Mouse (Mus musculus): ENCODE results near the gene Sspo. TPM values are rescaled to one million over a fixed set of nuclear protein-coding genes. Genes with fewer than 3 reads are reported as not detected.
A peak's percentile ranks its signal among the peaks of the same experiment; 100 is the strongest.

Gene Sspo
- polyA plus RNA-seq, 1 experiment from 2014 or later, result 0.04 TPM

DNA sequence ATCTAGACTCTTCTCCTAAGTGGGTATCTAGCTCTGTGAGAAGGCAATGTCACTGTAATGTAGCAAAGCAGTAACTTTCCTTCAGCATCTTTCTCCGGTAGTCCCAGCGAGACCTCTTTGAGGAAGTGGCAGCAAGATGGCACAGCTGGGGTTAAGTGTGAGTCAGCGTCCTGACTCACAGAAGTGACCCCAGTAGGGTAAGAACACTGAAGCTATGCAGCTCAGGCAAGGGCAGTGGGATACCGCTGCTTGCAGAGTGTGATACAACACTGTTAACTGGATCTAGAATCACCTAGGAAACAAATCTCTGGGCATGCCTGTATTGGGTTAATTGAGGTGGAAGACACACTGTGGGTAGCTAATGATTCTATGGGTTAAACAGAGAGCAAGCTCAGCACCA lies 88.1 kb downstream of the Sspo start:
- Histone ChIP-seq H3K4me3 (ENCODE audit: low read depth, low read length) (no peak overlapping the region), H3K4me2 (replicated peaks; ENCODE audit: low read depth) (no peak overlapping the region), H3K36me3 (ENCODE audit: control insufficient read depth, insufficient read depth, low read length) (0 out of 2 replicates have a peak, but pooled peaks cover 5% of the 10 kb centered on the region), H3K4me1 (replicated peaks; ENCODE audit: control insufficient read depth, insufficient read depth) (peaks cover 4% of the 10 kb centered on the region; the same call in 1 of the 2 replicates), H3K9me3 (ENCODE audit: control insufficient read depth, low read length) (no peaks in the 10 kb centered on the region), H3K27me3 (ENCODE audit: control insufficient read depth, insufficient read depth, low read length) (no peaks in the 10 kb centered on the region), H3K27ac (replicated peaks) (no peak overlapping the region), H3K9ac (ENCODE audit: low read length) (no peak overlapping the region)
- WGBS, result 60% methylated on average over 4 of the region's 4 CpGs
- DNase-seq (ENCODE audit: low spot score) (no peak), ATAC-seq (ENCODE audit: low FRiP score, low TSS enrichment) (no peak)
- TF ChIP-seq EP300 (optimal IDR thresholded peaks at IDR 0.05) (no peak), CTCF (IDR thresholded peaks at IDR 0.05; ENCODE audit: low read depth) (no peak)

DNA sequence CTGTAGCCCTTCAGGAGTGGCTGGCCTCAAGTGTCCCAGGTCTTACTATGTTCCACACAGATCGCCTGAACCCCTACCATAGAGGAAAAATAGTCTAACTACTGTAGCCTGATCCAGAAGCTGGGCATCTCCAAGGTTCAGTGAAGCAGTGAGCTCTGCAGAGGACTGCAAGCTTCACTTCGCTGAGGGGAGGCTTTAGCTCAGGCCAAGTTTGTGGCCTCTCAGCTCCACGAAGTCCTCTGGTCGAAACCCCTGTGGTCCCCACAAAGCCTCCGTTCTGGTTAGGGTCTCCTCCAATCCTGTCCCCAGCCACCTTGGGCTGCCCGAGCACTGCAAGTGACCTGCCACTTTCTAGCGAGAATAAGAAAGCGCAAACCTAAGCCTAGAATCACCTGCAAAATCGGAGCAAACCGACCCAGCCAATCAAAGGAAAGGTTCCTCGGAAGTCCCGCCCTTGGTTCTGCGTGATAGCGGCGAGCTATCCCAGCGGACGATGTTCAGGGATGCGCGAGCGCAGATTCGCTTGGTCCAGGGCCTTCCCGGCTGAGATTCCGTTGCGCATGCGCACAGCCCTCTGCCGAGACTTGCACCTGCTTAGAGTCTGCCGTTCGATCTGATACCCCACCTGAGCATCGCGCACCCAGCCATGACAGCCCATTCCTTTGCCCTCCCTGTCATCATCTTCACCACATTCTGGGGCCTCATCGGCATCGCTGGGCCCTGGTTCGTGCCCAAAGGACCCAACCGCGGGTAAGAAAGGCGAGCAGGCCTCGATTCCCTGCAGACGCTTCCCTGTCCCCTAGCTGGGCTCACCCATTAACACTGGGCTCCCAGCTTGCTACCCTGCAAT lies 89.3 kb downstream of the Sspo start, which contains the start of gene Atp6v0e2:
Atp6v0e2 (plus strand) TSS at position 511 of the 850 bp plus-strand sequence.
- no peak for TF ChIP-seq EP300 (optimal IDR thresholded peaks at IDR 0.05)
- TF ChIP-seq CTCF (IDR thresholded peaks at IDR 0.05; ENCODE audit: low read depth), result no peak
- peak; percentile 80 for ATAC-seq (ENCODE audit: low FRiP score, low TSS enrichment)

DNA sequence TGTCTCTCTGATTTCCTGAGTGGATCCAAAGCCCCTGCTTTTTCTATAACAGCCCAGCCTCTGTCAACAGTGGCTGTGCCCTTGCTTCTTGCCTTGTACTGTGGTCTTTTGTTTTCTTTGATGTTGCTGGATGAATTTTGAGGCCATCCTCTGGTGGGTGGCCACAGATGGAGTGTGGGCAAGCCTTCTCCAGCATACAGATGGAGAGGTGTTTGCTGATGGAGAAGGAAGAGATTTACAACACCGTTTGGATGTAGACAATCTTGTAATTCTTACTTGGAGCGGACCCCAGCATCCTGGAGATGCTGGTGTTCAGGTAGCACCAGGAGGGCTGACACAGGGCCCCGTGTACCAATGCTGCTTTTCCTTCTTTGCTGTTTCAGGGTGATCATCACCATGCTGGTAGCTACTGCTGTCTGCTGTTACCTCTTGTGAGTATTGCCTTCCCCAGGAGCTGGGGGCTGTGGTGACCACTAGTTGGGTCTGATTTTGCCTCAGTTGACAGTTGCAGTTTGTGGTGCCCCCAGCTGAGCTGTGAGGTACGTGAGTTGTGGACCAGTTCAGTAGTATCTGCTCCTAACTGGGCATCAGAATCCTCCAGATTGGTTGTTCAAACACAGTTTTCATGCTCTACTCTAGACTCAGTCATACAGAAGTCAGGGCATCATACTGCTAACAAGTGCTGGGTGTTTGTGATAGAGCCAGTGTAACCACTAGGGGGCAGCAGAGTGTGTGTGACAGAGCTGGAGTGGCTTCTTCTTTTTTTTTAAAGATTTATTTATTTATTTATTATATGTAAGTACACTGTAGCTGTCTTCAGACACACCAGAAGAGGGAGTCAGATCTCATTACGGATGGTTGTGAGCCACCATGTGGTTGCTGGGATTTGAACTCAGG lies 91.1 kb downstream of the Sspo start:
- DNase-seq (ENCODE audit: low spot score), result peak; percentile 72
- whole genome bisulfite sequencing, result 70% methylated on average over 4 of the region's 5 CpGs
- TF ChIP-seq EP300 (optimal IDR thresholded peaks at IDR 0.05) (no peak), CTCF (IDR thresholded peaks at IDR 0.05; ENCODE audit: low read depth) (peak; percentile 84)

More for the DNA sequence above, 89.3 kb downstream of the Sspo start, which contains the start of gene Atp6v0e2:
- peak within 1 kb of the TSS; percentile 37 for H3K4me3 ChIP-seq (ENCODE audit: low read depth, low read length)
- 0 out of 2 replicates have a peak within 1 kb of the TSS, but pooled peaks have one; percentile 45 for H3K27ac ChIP-seq (replicated peaks)
- peak within 1 kb of the TSS; percentile 73 for H3K4me2 ChIP-seq (replicated peaks; ENCODE audit: low read depth)
- no peaks in the 10 kb centered on the region for H3K27me3 ChIP-seq (ENCODE audit: control insufficient read depth, insufficient read depth, low read length)
- no peaks in the 10 kb centered on the region for H3K9me3 ChIP-seq (ENCODE audit: control insufficient read depth, low read length)
- 0 out of 2 replicates have a peak, but pooled peaks cover 2% of the 10 kb centered on the region for H3K36me3 ChIP-seq (ENCODE audit: control insufficient read depth, insufficient read depth, low read length)
- peak within 1 kb of the TSS; percentile 59 for H3K9ac ChIP-seq (ENCODE audit: low read length)
- H3K4me1 ChIP-seq (replicated peaks; ENCODE audit: control insufficient read depth, insufficient read depth), result peaks cover 4% of the 10 kb centered on the region; the same call in 1 of the 2 replicates
- WGBS, result 8% methylated on average over 38 of the region's 38 CpGs
- DNase-seq (ENCODE audit: low spot score), result peak; percentile 79

GRCm38 (mm10) chr6:48539860-48540259 lies 91.8 kb downstream of the Sspo start:
- DNase-seq (ENCODE audit: low spot score) (no peak), ATAC-seq (ENCODE audit: low FRiP score, low TSS enrichment) (no peak)
- Histone ChIP-seq H3K27me3 (ENCODE audit: control insufficient read depth, insufficient read depth, low read length) (no peaks in the 10 kb centered on the region), H3K4me3 (ENCODE audit: low read depth, low read length) (no peak overlapping the region), H3K27ac (replicated peaks) (no peak overlapping the region), H3K9ac (ENCODE audit: low read length) (no peak overlapping the region), H3K4me1 (replicated peaks; ENCODE audit: control insufficient read depth, insufficient read depth) (peaks cover 4% of the 10 kb centered on the region; the same call in 1 of the 2 replicates), H3K4me2 (replicated peaks; ENCODE audit: low read depth) (no peak overlapping the region), H3K36me3 (ENCODE audit: control insufficient read depth, insufficient read depth, low read length) (no peaks in the 10 kb centered on the region), H3K9me3 (ENCODE audit: control insufficient read depth, low read length) (no peaks in the 10 kb centered on the region)
- TF ChIP-seq EP300 (optimal IDR thresholded peaks at IDR 0.05) (no peak), CTCF (IDR thresholded peaks at IDR 0.05; ENCODE audit: low read depth) (no peak)
- 71% methylated on average over 5 of the region's 5 CpGs for WGBS

More for the DNA sequence above, 91.1 kb downstream of the Sspo start:
- no peak overlapping the region for H3K9ac ChIP-seq (ENCODE audit: low read length)
- no peak overlapping the region for H3K27ac ChIP-seq (replicated peaks)
- no peaks in the 10 kb centered on the region for H3K9me3 ChIP-seq (ENCODE audit: control insufficient read depth, low read length)
- no peaks in the 10 kb centered on the region for H3K36me3 ChIP-seq (ENCODE audit: control insufficient read depth, insufficient read depth, low read length)
- H3K4me2 ChIP-seq (replicated peaks; ENCODE audit: low read depth), result no peak overlapping the region
- H3K27me3 ChIP-seq (ENCODE audit: control insufficient read depth, insufficient read depth, low read length), result no peaks in the 10 kb centered on the region
- peaks cover 4% of the 10 kb centered on the region; the same call in 1 of the 2 replicates for H3K4me1 ChIP-seq (replicated peaks; ENCODE audit: control insufficient read depth, insufficient read depth)
- peak; percentile 22; the same call in 1 of the 2 replicates for ATAC-seq (ENCODE audit: low FRiP score, low TSS enrichment)
- H3K4me3 ChIP-seq (ENCODE audit: low read depth, low read length), result no peak overlapping the region

DNA sequence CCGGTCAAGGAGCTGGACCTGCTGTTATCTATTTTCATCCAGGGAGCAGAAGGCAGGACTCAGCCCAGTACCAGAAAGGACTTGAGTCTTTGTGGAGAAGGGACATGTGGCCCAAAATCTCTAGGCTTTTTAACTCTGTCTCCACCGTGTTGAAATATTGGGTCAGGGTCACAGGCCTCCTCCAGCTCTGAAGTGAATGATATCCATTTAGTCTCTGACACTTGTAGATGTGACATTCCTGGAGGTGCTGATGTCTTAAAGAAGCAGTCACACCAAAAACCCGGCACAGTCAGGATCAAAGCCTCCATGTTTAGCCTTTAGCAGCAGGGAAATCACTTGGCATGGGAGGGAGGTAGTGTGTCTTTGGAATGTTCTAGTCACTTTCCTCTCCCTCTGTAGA lies 92.7 kb downstream of the Sspo start:
- WGBS, result 50% methylated on average over 3 of the region's 3 CpGs
- no peak for ATAC-seq (ENCODE audit: low FRiP score, low TSS enrichment)
- Histone ChIP-seq H3K9me3 (ENCODE audit: control insufficient read depth, low read length) (no peaks in the 10 kb centered on the region), H3K27me3 (ENCODE audit: control insufficient read depth, insufficient read depth, low read length) (no peaks in the 10 kb centered on the region), H3K9ac (ENCODE audit: low read length) (no peak overlapping the region), H3K36me3 (ENCODE audit: control insufficient read depth, insufficient read depth, low read length) (no peaks in the 10 kb centered on the region), H3K27ac (replicated peaks) (no peak overlapping the region), H3K4me3 (ENCODE audit: low read depth, low read length) (no peak overlapping the region), H3K4me1 (replicated peaks; ENCODE audit: control insufficient read depth, insufficient read depth) (peaks cover 4% of the 10 kb centered on the region; the same call in 1 of the 2 replicates), H3K4me2 (replicated peaks; ENCODE audit: low read depth) (no peak overlapping the region)
- DNase-seq (ENCODE audit: low spot score), result no peak
- TF ChIP-seq EP300 (optimal IDR thresholded peaks at IDR 0.05) (no peak), CTCF (IDR thresholded peaks at IDR 0.05; ENCODE audit: low read depth) (no peak)

Data from stomach, postnatal 0 days (tissue).